Mouse (Mus musculus) neural tube, embryonic 14.5 days (tissue): ENCODE data around the gene Gramd4. TPM values are rescaled to one million over a fixed set of nuclear protein-coding genes. Genes with fewer than 3 reads are reported as not detected.
A peak's percentile ranks its signal among the peaks of the same experiment; 100 is the strongest.

Experiments
- ATAC-seq: fragments of 200-750 bp; cut with Nextera tagmentation; 2 replicates; pipeline ENCODE4 v1.8.0; 2017; ENCODE audit warnings: low read depth, mild to moderate bottlenecking, moderate TSS enrichment, moderate library complexity
- H3K27ac ChIP-seq: fragments of 300-500 bp; sonication (generic); 2 replicates; pipeline ENCODE4 v1.5.1; 2014; ENCODE audit warnings: low read depth, mild to moderate bottlenecking, control low read depth, low read length, moderate library complexity, mixed read lengths
- H3K27me3 ChIP-seq: fragments of 300-500 bp; sonication (generic); 2 replicates; pipeline ENCODE4 v1.6.1; 2014; ENCODE audit warnings: low read length; ENCODE audit not compliant: control insufficient read depth, insufficient read depth
- H3K36me3 ChIP-seq: fragments of 300-500 bp; sonication (generic); 2 replicates; pipeline ENCODE4 v1.6.1; 2014; ENCODE audit warnings: low read length, mixed read lengths; ENCODE audit not compliant: control insufficient read depth, insufficient read depth
- H3K4me1 ChIP-seq: fragments of 300-500 bp; sonication (generic); 2 replicates; pipeline ENCODE4 v1.6.1; 2014; ENCODE audit warnings: low read length; ENCODE audit not compliant: control insufficient read depth, insufficient read depth
- H3K4me2 ChIP-seq: fragments of 300-500 bp; sonication (generic); 2 replicates; pipeline ENCODE4 v1.6.1; 2014; ENCODE audit warnings: mild to moderate bottlenecking, low read depth, low read length, control low read depth
- H3K4me3 ChIP-seq: fragments of 300-500 bp; sonication (generic); 2 replicates; pipeline ENCODE4 v1.5.1; 2014; ENCODE audit warnings: low read depth, low read length, control low read depth, mixed read lengths
- H3K9ac ChIP-seq: fragments of 300-500 bp; sonication (generic); replicated peaks from 2 replicates; pipeline ENCODE4 v1.6.1; 2014; ENCODE audit warnings: low read depth, mild to moderate bottlenecking, control low read depth, low read length, mixed read lengths
- H3K9me3 ChIP-seq: fragments of 300-500 bp; sonication (generic); 2 replicates; pipeline ENCODE4 v1.6.1; 2016; ENCODE audit warnings: low read length; ENCODE audit not compliant: control insufficient read depth
- WGBS: fragments of 180-500 bp; shearing (Covaris S2); extraction: QIAGEN DNeasy Blood & Tissue Kit; methylation state at CpG from one replicate; pipeline ENCODE4 v1.1.7; 2014; 5-methylcytosine and 5-hydroxymethylcytosine counted together
- polyA plus RNA-seq: library from polyadenylated mRNA; unstranded; fragments of >200 nt; fragmentation: Nextera tagmentation; extraction: Ambion mirVana; gene quantifications from 2 replicates; pipeline ENCODE4 v1.2.1, GENCODE M21; 2014

Gene Gramd4
- polyA plus RNA-seq, 1 experiment from 2014 or later = 17.1 TPM

DNA sequence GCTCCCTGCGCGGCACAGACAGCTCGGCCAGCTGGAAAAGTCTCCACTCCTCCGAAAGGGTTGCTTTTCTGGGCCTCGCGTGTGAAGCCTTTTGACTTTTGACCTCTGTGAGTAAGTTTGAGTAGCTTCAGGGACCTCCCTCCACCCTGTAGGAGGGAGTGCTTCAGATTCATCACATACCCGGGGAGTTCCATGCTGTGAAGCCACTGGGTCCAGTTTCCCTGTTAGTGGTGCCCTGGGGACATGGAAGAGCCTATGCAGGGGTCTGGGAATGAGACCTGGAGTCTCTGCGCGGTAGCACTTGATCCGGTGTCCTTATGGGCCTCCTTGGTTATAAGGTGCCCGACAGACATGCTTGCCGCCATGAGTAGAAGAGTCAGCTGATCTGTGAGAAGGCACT lies 24.2 kb downstream of the Gramd4 start:
- ATAC-seq = no peak
- Histone ChIP-seq H3K4me3 (no peak overlapping the region), H3K9ac (no peak overlapping the region), H3K27ac (no peak overlapping the region), H3K36me3 (no peaks in the 10 kb centered on the region), H3K4me2 (no peak overlapping the region), H3K27me3 (no peaks in the 10 kb centered on the region), H3K9me3 (no peaks in the 10 kb centered on the region), H3K4me1 (peaks cover 44% of the 10 kb centered on the region)
- 43% methylated on average over 12 of the region's 12 CpGs for WGBS

DNA sequence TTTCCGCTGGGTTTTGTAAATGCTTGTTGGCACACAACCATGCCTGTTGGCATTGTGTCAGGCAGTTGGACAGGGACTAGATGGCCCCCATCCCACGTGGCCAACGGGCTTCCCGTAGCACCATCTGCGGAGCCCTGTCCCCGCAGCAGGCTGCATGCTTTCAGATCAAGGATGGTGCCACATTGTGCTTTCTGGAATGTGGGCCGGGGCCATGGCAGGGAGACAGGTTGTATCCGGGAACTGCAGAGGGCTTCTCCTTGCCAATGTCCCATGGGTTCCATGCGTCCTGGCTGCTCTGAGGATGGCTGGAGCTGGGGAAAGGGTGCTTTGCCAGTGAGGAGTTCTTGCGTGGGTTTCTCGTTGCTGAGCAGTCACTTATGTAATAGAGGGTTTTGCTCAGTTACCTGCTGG lies 25.1 kb downstream of the Gramd4 start:
- Histone ChIP-seq H3K9me3 (no peaks in the 10 kb centered on the region), H3K4me2 (no peak overlapping the region), H3K4me1 (peaks cover 52% of the 10 kb centered on the region), H3K9ac (no peak overlapping the region), H3K27ac (no peak overlapping the region), H3K36me3 (no peaks in the 10 kb centered on the region), H3K27me3 (no peaks in the 10 kb centered on the region), H3K4me3 (no peak overlapping the region)
- 82% methylated on average over 11 of the region's 11 CpGs for WGBS
- ATAC-seq = no peak

DNA sequence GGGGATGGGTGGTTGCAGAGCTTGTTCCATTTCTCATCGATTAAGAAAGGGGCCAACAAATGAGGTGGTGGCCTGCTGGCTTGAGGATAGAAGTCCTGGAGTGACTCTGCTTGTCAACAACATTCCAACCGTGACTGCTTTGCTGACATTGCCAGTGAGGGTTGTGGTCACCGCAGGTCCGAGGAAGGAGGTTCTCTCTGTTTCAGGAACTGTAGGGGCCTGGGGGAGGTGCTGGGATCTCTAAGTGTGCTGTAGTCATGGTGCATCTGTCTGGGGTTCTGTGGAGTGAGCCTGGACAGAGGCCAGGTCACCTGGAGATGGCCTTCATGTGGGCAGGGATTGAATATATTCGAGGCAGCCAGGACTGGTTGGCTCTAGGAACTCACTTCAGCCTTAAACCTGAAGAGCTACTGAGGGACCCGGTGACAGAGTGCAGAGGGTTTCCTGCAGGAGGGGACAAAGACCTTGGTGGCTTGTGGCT lies 25.8 kb downstream of the Gramd4 start:
- H3K4me1 ChIP-seq = peaks cover 59% of the 10 kb centered on the region
- no peak for ATAC-seq
- H3K9me3 ChIP-seq = no peaks in the 10 kb centered on the region
- H3K27me3 ChIP-seq = no peaks in the 10 kb centered on the region
- H3K36me3 ChIP-seq = no peaks in the 10 kb centered on the region
- H3K27ac ChIP-seq = no peak overlapping the region
- H3K4me2 ChIP-seq = no peak overlapping the region
- WGBS = 56% methylated on average over 6 of the region's 6 CpGs
- no peak overlapping the region for H3K4me3 ChIP-seq
- H3K9ac ChIP-seq = no peak overlapping the region

DNA sequence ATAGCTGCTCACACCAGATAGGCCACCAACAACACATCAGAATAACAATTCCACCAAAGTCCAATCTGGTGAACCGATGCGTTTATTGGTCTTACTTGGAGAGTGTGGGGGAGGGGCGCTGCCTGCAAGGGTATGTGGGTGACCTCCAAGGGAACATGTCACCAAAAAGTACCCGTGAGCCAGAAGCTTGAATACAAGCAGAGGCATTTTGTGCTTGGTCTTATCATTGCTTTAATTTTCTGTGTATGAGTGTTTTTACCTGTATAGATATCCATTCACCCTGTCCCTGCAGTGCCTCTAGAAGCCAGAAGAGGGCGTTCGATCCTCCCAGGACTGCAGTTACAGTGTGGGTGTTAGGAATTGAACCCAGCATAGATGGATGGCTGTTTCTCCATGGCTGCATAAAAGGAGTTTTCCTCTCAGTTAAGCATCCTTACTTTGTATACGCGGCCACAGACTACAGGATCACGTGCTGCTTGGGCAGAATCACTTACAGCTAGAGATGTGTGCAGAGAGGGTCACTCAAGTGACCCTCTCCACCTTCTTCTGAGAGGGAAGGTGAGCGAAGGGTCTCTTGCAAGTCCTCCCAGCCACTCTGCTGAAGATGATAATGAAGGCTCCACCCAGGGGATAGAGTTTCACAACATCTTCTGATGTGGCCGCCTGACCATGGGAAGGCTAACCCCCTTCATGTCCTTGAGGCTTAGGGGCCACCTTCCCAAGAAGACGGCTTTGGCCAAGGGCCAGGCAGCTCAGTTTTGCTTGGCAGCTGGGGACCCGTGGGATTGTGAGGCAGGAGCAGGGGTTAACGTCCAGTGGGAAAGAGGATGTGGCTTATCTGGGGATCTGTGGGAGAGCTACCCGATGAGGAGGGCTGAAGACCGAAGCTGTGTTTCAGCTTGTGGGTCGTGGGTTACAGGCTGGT lies 28.1 kb downstream of the Gramd4 start:
- H3K27me3 ChIP-seq = no peaks in the 10 kb centered on the region
- H3K27ac ChIP-seq = peak overlapping the region; percentile 83
- 28% methylated on average over 17 of the region's 17 CpGs for WGBS
- H3K4me3 ChIP-seq = no peak overlapping the region
- H3K9ac ChIP-seq = no peak overlapping the region
- ATAC-seq = no peak
- H3K9me3 ChIP-seq = no peaks in the 10 kb centered on the region
- H3K4me2 ChIP-seq = peak overlapping the region; percentile 11; the same call in 1 of the 2 replicates
- peaks cover 72% of the 10 kb centered on the region for H3K4me1 ChIP-seq
- H3K36me3 ChIP-seq = no peaks in the 10 kb centered on the region

DNA sequence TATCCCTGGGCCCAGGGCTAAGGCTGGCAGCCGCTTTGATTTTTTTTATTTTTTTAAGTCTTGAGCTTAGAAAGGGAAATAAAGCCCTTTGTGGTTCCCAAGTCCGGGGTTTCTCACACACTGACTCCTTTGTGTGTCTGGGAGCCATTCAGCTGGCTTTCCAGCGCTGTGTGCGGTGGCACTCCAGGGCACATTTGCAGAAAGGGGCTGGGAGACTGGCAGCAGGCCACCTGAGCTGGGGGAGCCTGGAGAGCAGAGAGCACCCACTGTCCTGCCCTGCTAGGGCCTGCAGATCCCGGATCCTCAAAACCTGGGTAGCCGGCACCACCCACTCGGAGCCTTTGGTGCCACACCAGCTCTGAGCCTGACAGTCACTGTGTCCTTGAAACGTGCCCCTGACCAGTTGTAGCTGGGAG lies 28.8 kb downstream of the Gramd4 start:
- Histone ChIP-seq H3K4me3 (no peak overlapping the region), H3K4me2 (no peak overlapping the region), H3K36me3 (no peaks in the 10 kb centered on the region), H3K27me3 (no peaks in the 10 kb centered on the region), H3K27ac (peak overlapping the region; percentile 83), H3K9me3 (no peaks in the 10 kb centered on the region), H3K9ac (0 out of 2 replicates have a peak overlapping the region, but pooled peaks have one; percentile 21), H3K4me1 (peaks cover 75% of the 10 kb centered on the region)
- 35% methylated on average over 8 of the region's 8 CpGs for WGBS
- ATAC-seq = peak; percentile 53; the same call in 1 of the 2 replicates

DNA sequence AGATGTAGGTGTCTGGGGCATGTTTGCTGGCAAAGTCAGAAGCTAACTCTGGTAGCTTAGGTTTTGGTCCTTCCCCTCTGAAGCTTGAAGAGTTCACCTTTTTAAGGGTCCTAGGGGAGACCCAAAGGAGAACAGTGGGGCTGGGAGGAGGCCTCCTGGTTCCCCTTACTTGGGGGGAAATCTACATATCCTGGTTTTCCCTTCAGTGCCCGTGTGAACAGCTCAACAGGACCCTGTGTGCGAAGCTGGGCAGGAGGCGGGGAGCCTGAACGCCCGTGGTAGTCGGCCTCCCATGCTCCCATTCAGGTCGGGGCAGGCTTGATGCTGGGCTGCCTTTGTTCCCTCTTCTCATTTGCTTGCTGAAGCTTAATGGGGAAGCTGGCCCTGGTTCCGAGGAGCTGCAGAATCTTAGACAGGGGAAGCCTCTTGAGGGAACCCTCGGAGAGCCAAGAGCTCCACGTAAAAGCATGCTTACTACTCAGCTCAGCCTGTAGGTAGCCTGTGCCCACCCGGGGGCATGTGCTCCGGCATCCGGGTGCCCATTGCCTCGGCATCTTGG lies 30.2 kb downstream of the Gramd4 start:
- Histone ChIP-seq H3K27ac (peak overlapping the region; percentile 83), H3K36me3 (no peaks in the 10 kb centered on the region; the same call in 1 of the 2 replicates), H3K4me1 (peaks cover 68% of the 10 kb centered on the region), H3K4me3 (no peak overlapping the region), H3K9ac (peak overlapping the region; percentile 41; the same call in 1 of the 2 replicates), H3K27me3 (no peaks in the 10 kb centered on the region), H3K4me2 (no peak overlapping the region), H3K9me3 (no peaks in the 10 kb centered on the region)
- WGBS = 30% methylated on average over 9 of the region's 14 CpGs
- ATAC-seq = peak; percentile 9; the same call in 1 of the 2 replicates

DNA sequence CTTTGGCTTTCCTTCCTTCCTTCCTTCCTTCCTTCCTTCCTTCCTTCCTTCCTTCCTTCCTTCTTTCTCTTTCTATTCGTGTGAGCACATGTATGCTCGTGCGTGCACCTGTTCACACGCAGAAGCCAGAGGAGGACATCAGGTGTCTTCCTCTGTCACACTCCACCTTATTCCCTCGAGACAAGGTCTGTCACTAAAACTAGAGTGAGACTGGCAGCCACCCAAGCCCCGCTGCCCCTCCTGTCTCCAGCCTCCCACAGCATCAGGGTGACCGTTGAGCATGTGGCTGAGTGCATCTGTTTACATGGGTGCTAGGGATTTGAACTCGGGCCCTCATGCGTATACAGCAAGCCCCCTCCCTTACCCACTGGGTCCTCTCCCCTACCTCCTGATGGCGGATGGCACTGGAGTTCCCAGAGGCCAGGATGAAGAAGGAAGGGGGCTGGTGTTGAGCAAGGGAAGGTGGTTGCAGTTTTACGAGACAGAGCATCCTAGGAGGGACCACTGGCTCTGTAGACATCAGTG lies 30.8 kb downstream of the Gramd4 start:
- 82% methylated on average over 11 of the region's 11 CpGs for WGBS
- H3K4me3 ChIP-seq = no peak overlapping the region
- H3K27ac ChIP-seq = peak overlapping the region; percentile 83
- H3K4me2 ChIP-seq = no peak overlapping the region
- H3K27me3 ChIP-seq = no peaks in the 10 kb centered on the region
- no peaks in the 10 kb centered on the region for H3K9me3 ChIP-seq
- no peaks in the 10 kb centered on the region; the same call in 1 of the 2 replicates for H3K36me3 ChIP-seq
- no peak overlapping the region for H3K9ac ChIP-seq
- H3K4me1 ChIP-seq = peaks cover 62% of the 10 kb centered on the region
- no peak for ATAC-seq

DNA sequence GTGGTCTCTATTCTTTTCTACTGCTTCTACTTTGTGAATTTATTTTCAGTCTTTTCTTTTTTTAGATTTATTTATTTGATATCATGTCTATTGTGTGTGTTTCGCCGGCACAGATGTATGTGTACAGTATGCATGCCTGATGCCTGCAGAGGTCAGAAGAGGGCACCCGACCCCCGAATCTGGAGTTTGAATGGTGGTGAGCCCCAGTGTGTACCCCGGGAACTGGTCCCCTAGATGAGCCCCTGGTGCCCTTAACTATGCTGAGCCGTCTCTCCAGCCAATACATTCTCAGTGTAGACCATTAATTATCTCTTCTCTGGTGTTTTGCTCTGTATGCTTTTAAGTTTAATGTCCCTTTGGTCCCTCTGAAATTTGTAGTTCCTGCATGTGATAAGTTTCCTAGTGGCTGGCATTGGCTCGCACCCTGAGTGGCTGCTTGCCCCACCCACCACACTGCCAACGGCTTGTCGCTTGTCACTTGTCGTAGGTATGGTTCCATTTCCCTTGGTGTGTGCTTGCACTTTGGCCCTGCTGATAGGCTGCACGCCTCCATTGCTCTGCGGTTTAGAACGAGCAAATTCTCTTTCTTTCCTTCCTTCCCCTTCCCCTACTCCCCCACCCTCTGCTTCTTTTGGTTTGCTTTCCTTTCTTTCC lies 31.7 kb downstream of the Gramd4 start:
- H3K27me3 ChIP-seq = no peaks in the 10 kb centered on the region
- 70% methylated on average over 13 of the region's 13 CpGs for WGBS
- no peak overlapping the region for H3K4me2 ChIP-seq
- no peaks in the 10 kb centered on the region for H3K9me3 ChIP-seq
- no peak overlapping the region for H3K4me3 ChIP-seq
- ATAC-seq = no peak
- H3K27ac ChIP-seq = peak overlapping the region; percentile 64
- no peak overlapping the region for H3K9ac ChIP-seq
- H3K36me3 ChIP-seq = no peaks in the 10 kb centered on the region; the same call in 1 of the 2 replicates
- peaks cover 56% of the 10 kb centered on the region for H3K4me1 ChIP-seq
